Comparison of ENCODE assay signal across 25 mouse cellular contexts in genomic region chr15:12696889-12697288, GRCm38 (mm10). TPM values are rescaled to one million over a fixed set of nuclear protein-coding genes. Genes with fewer than 3 reads are reported as not detected.
DNase-seq lines count a peak whose midpoint lies in the region; ATAC-seq and TF ChIP-seq lines count a peak whose summit lies in the region.
"Had no signal": no experiment of that assay in that cellular context is flagged by ENCODE, and none has a peak within 500 bp of the region (broad histone marks: within the 10 kb centered on the region; RNA-seq: fewer than 3 reads in every experiment).

No protein-coding gene starts in this region.

- no peaks in the 10 kb centered on the region for H3K9me3 ChIP-seq in kidney, embryonic 16.5 days (ENCODE audit: low read length)
- H3K9me3 ChIP-seq: forebrain, embryonic 12.5 days; heart, embryonic 15.5 days; limb, embryonic 13.5 days; liver, embryonic 12.5 days; midbrain, embryonic 15.5 days; neural tube, embryonic 12.5 days; stomach, embryonic 15.5 days had no signal

- intact Hi-C loops in left cerebral cortex, postnatal 25 days (cut with DNase I) = no loop called here

- no peaks in the 10 kb centered on the region for H3K36me3 ChIP-seq in kidney, adult 2 months (ENCODE audit: control insufficient read depth, insufficient read depth, low read length)
- no peaks in the 10 kb centered on the region for H3K36me3 ChIP-seq in kidney, embryonic 16.5 days (ENCODE audit: insufficient read depth, low read length)
- H3K36me3 ChIP-seq: forebrain, embryonic 12.5 days; heart, embryonic 15.5 days; limb, embryonic 13.5 days; liver, embryonic 12.5 days; midbrain, embryonic 15.5 days; neural tube, embryonic 12.5 days; stomach, embryonic 15.5 days had no signal

- no peaks in the 10 kb centered on the region for H3K4me1 ChIP-seq in kidney, adult 2 months (ENCODE audit: control insufficient read depth, insufficient read depth, low read length)
- peaks cover 7% of the 10 kb centered on the region; the same call in 1 of the 2 replicates for H3K4me1 ChIP-seq in kidney, embryonic 16.5 days (ENCODE audit: insufficient read depth, low read length)
- H3K4me1 ChIP-seq: liver, embryonic 12.5 days; stomach, embryonic 15.5 days had no signal

- 40% methylated on average over 8 of the region's 8 CpGs for WGBS in kidney, adult 2 months
- 51% methylated on average over 8 of the region's 8 CpGs for WGBS in kidney, embryonic 16.5 days

- H3K4me2 ChIP-seq in kidney, embryonic 16.5 days (replicated peaks; ENCODE audit: low read depth, low read length) = no peak overlapping the region
- H3K4me2 ChIP-seq: forebrain, embryonic 12.5 days; heart, embryonic 15.5 days; liver, embryonic 12.5 days; midbrain, embryonic 15.5 days; neural tube, embryonic 12.5 days; stomach, embryonic 15.5 days had no signal

- TF ChIP-seq CTCF in kidney, adult 2 months (conservative IDR thresholded peaks at IDR 0.05; ENCODE audit: insufficient read depth, insufficient read length, low read depth, low read length) = no peak

- H3K27me3 ChIP-seq in kidney, adult 2 months (replicated peaks; ENCODE audit: control insufficient read depth, insufficient read depth, low read length) = no peaks in the 10 kb centered on the region
- no peaks in the 10 kb centered on the region for H3K27me3 ChIP-seq in kidney, embryonic 16.5 days (ENCODE audit: insufficient read depth, low read length)
- H3K27me3 ChIP-seq: forebrain, embryonic 12.5 days; heart, embryonic 15.5 days; liver, embryonic 12.5 days; midbrain, embryonic 15.5 days; neural tube, embryonic 12.5 days; stomach, embryonic 15.5 days had no signal

- TF ChIP-seq POLR2A in kidney, adult 2 months (IDR thresholded peaks at IDR 0.05; ENCODE audit: low read depth, low read length) = no peak

- peak; percentile 37 for DNase-seq in kidney, adult 2 months
- peak; percentile 72 for DNase-seq in Muller cell, postnatal 12 days (ENCODE audit: inconsistent ontology term)
- DNase-seq in embryo, embryonic 10.5 days (ENCODE audit: low spot score) = peak; percentile 33
- peak; percentile 36 for DNase-seq in mesoderm, embryonic 11.5 days (ENCODE audit: low read depth, low spot score)
- DNase-seq in left cerebral cortex, postnatal 25 days (ENCODE audit: low spot score in 2 of 2) = no peak
- DNase-seq in spleen, postnatal 10 days (ENCODE audit: low spot score in 2 of 2) = no peak
- DNase-seq: adrenal gland, adult 8-10 months; cerebellum, adult 18-20 months; cerebellum, postnatal 14 days; heart, postnatal 4 days; layer of hippocampus, adult 9-11 months; lung, adult 18-20 months; lung, postnatal 10 days; thymus, postnatal 25 days had no signal

- no peak for ATAC-seq in kidney, embryonic 16.5 days (ENCODE audit: low FRiP score, low TSS enrichment)
- ATAC-seq: activated CD4-positive, CD25-positive, alpha-beta regulatory T cell, adult 4 months; hindbrain, embryonic 16.5 days; intestine, embryonic 16.5 days; liver, embryonic 12.5 days had no signal

- no peak overlapping the region for H3K4me3 ChIP-seq in kidney, adult 2 months (ENCODE audit: insufficient read depth, low read depth, low read length)
- no peak overlapping the region for H3K4me3 ChIP-seq in kidney, embryonic 16.5 days (ENCODE audit: low read length)
- H3K4me3 ChIP-seq: forebrain, embryonic 12.5 days; heart, embryonic 15.5 days; limb, embryonic 13.5 days; liver, embryonic 12.5 days; midbrain, embryonic 15.5 days; neural tube, embryonic 12.5 days; stomach, embryonic 15.5 days had no signal

- H3K9ac ChIP-seq in kidney, embryonic 16.5 days (replicated peaks; ENCODE audit: low read length) = no peak overlapping the region
- H3K9ac ChIP-seq: forebrain, embryonic 12.5 days; heart, embryonic 15.5 days; limb, embryonic 13.5 days; liver, embryonic 12.5 days; midbrain, embryonic 15.5 days; neural tube, embryonic 12.5 days; stomach, embryonic 15.5 days had no signal

- H3K27ac ChIP-seq in kidney, adult 2 months (ENCODE audit: insufficient read depth, low read depth, low read length) = no peak overlapping the region
- no peak overlapping the region for H3K27ac ChIP-seq in kidney, embryonic 16.5 days (ENCODE audit: low read length)
- H3K27ac ChIP-seq: forebrain, embryonic 12.5 days; heart, embryonic 15.5 days; limb, embryonic 13.5 days; liver, embryonic 12.5 days; midbrain, embryonic 15.5 days; neural tube, embryonic 12.5 days; stomach, embryonic 15.5 days had no signal

RNA-seq across cellular contexts. Expression of gene Pdzd2, which starts 42.8 kb away (rescaled TPM):
- polyA plus RNA-seq in kidney, adult 2 months (2012; rRNA removed) = 16.5 and 17.3 TPM in 2 replicates
- 29.0 and 35.6 TPM in 2 replicates for polyA plus RNA-seq in kidney, embryonic 16.5 days (2015; fragmentation: Nextera tagmentation; extraction: Ambion mirVana)
- total RNA-seq in left cerebral cortex, postnatal 25 days (2021) = 10 to 100 TPM; 79.8 to 89.9 TPM

Comparison
In these comparisons a context has a peak if more than half of its experiments do, and no peak if none do; other contexts are left out.
1. DNase-seq: peak in kidney, adult 2 months (single experiment), Muller cell, postnatal 12 days (single experiment), embryo, embryonic 10.5 days (single experiment) and mesoderm, embryonic 11.5 days (single experiment); none in left cerebral cortex, postnatal 25 days (0 of 2) and spleen, postnatal 10 days (0 of 2).